Mouse (Mus musculus) gastrocnemius, adult 2 months (tissue): ENCODE data around the gene Sh2d7. TPM values are rescaled to one million over a fixed set of nuclear protein-coding genes. Genes with fewer than 3 reads are reported as not detected.
A peak's percentile ranks its signal among the peaks of the same experiment; 100 is the strongest.
"Not testable (repeated sequence)": the region's sequence is repeated elsewhere in the genome, so short reads cannot be mapped to it uniquely, and the experiment has no call there.

ENCODE experiments used
- DNase-seq: peaks from one replicate; pipeline ENCODE4 v3.0.0; 2022
- H3K27ac ChIP-seq: fragments of 200-600 bp; 2 replicates; pipeline ENCODE4 v1.8.1; 2022; ENCODE audit warnings: mild to moderate bottlenecking
- H3K4me3 ChIP-seq: fragments of 200-600 bp; 2 replicates; pipeline ENCODE4 v1.8.1; 2022; ENCODE audit warnings: mild to moderate bottlenecking, moderate library complexity
- CTCF ChIP-seq: fragments of 200-600 bp; IDR thresholded peaks from 2 replicates; pipeline ENCODE4 v1.8.1; 2022; ENCODE audit warnings: antibody characterized with exemption, mild to moderate bottlenecking, moderate library complexity
- intact Hi-C: fragments of 180-260 bp; cut with DNase I; formaldehyde crosslinking; loops from one replicate; pipeline ENCODE4 v1.15.1; 2025
- total RNA-seq, 2 experiments: library from RNA; stranded (reverse); gene quantifications; 2 replicates each; pipeline ENCODE4 v1.2.3; 2021

Gene Sh2d7
- total RNA-seq, 2 experiments from 2014 or later: not detected

- H3K4me3 ChIP-seq: peak within 1 kb of the TSS; percentile 80
- H3K27ac ChIP-seq: peak within 1 kb of the TSS; percentile 94
- DNase-seq: peak; percentile 99
- intact Hi-C loops: loop anchor here (2.0 kb wide), 1 partner anchor 26 kb away; the partner anchor contains the start of gene Cib2
- no peak for TF ChIP-seq CTCF
These were observed 47.6 kb downstream of the Sh2d7 start, which contains the start of gene Idh3a for GRCm38 (mm10) chr9:54586199-54587061. TSS of gene Idh3a (plus strand) at chr9:54586334.

- DNase-seq: no peak
- TF ChIP-seq CTCF: no peak
- peak overlapping the region; percentile 80 for H3K4me3 ChIP-seq
- peak overlapping the region; percentile 94 for H3K27ac ChIP-seq
- intact Hi-C loops: loop anchor here (2.0 kb wide), 1 partner anchor 27 kb away; the partner anchor contains the start of gene Cib2
These were observed 49.1 kb downstream of the Sh2d7 start for GRCm38 (mm10) chr9:54587863-54588262.

- H3K4me3 ChIP-seq: peak overlapping the region; percentile 65; the same call in 1 of the 2 replicates
- intact Hi-C loops: not testable (repeated sequence)
- H3K27ac ChIP-seq: peak overlapping the region; percentile 96
- DNase-seq: peak; percentile 44
These were observed 54.9 kb downstream of the Sh2d7 start for GRCm38 (mm10) chr9:54593652-54594051.

Other genes starting within 250 kb of the Sh2d7 start
- gene Dmxl2, start 37.4 kb upstream of the Sh2d7 start, total RNA-seq: 1 to 10 TPM; 3.0 to 3.1 TPM
- gene Cib2, start 21.2 kb downstream of the Sh2d7 start, total RNA-seq: 100 to 1,000 TPM in 1 of 2 experiments, 10 to 100 TPM in 1; 95.5 to 143 TPM
- 100 to 1,000 TPM; 522 to 568 TPM for gene Idh3a, start 47.4 kb downstream of the Sh2d7 start, total RNA-seq
- gene Acsbg1, start 122.9 kb downstream of the Sh2d7 start, total RNA-seq: under 1 TPM; 0.15 to 0.28 TPM
- gene Dnaja4, start 159.9 kb downstream of the Sh2d7 start, total RNA-seq: 10 to 100 TPM; 43.5 to 87.0 TPM
- 10 to 100 TPM; 17.9 to 20.8 TPM for gene Wdr61, start 195.5 kb downstream of the Sh2d7 start, total RNA-seq
- gene Crabp1, start 225.8 kb downstream of the Sh2d7 start, total RNA-seq: 1 to 10 TPM in 1 of 2 experiments, not detected in 1; 2.2 TPM